Mouse (Mus musculus): ENCODE results near the gene Egfr.

GRCm38 (mm10) chr11:16739155-16739554, 12.8 kb upstream of the Egfr start:
- no peak for TF ChIP-seq CTCF (IDR thresholded peaks at IDR 0.05)
- peak; percentile 78 for TF ChIP-seq EP300 (IDR thresholded peaks at IDR 0.05)

Data from lung, postnatal 0 days (tissue).